Mouse (Mus musculus): ENCODE data around the gene Mta2.
A peak's percentile ranks its signal among the peaks of the same experiment; 100 is the strongest.

The Mta2 gene

GRCm38 (mm10) chr19:8992769-8993624 lies 51.3 kb downstream of the Mta2 start:
- peak; percentile 43 to 62 for DNase-seq (ENCODE audit: low spot score in 2 of 2)

DNA sequence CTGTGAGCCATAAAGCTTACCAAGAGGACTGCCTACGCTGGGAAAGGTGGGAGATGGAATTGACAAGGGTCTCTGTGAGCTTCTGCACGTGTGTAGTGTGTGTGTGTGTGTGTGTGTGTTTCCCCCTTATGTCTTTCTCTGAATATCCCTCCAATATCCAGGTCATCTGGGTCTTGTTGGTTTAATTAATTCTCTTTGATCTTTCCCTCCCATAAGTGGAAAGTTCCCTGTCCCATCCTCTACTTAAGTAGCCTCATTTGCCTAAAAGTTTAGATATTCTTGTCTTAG lies 51.9 kb downstream of the Mta2 start:
- DNase-seq (ENCODE audit: low spot score in 2 of 2) = no peak

DNA sequence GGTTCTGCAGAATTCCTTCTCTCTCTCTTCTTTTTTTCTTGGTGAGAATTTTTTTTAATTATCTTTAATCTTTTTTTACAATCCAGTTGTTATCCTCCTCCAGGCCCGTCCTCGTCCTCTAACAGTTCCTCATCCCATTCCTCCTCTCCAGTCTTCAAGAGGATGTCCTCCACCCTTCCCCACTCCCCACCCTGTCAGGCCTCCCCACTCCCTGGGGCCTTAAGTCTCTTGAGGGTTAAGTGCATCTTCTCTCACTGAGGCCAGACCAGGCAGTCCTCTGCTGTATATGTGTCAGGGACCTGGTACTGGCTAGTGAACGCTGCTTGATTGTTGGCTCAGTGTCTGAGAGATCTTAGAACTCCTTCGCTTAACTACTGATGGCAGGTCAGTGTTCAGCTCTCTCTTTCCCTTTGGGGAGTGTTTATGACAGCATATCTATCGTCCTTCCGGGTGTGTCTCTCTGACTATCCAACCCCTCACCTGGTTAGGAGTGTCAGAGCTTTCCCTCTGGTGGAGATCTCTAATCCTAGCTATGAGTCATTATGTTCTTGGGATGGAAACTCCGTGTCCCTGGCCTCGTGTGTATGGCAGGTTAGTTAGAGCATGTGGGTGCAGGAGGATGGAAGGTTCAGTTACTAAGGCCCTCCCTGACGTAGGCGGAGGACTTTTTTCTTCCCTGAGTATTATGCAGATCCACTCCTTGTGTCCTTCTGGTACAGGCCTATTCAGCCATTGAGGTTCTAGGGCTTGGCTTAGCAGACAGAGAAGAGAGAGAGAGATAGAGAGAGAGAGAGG lies 53.3 kb downstream of the Mta2 start:
- DNase-seq (ENCODE audit: low spot score in 2 of 2) = no peak

DNA sequence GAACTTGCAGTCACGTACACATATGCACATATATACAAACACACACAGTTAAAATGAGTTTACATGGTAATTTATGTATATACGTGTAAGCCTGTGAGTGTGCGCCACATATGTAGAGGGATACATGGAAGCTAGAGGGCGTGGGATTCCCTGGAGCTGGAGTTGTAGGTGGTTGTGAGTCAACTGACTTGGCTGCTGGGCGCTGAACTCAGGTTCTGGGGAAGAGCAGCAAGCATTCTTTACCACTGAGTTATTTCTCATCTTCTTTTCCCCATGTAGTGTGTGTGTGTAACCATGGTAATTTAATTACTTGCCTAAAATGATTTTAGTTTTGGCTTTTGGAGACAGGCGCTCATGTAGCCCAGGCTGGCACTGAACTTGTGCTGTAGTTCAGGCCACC lies 54.9 kb downstream of the Mta2 start:
- DNase-seq (ENCODE audit: low spot score in 2 of 2) = no peak

- DNase-seq (ENCODE audit: low spot score in 2 of 2) = peak; percentile 45 to 52
Measured at GRCm38 (mm10) chr19:8997546-8997945, 55.9 kb downstream of the Mta2 start.

- DNase-seq (ENCODE audit: low spot score in 2 of 2) = no peak
Measured at GRCm38 (mm10) chr19:8998546-8998945, 56.9 kb downstream of the Mta2 start.

- no peak for DNase-seq (ENCODE audit: low spot score in 2 of 2)
Measured at GRCm38 (mm10) chr19:8999223-8999622, 57.5 kb downstream of the Mta2 start.

Measured in frontal cortex, postnatal 14 days (tissue).